Mouse (Mus musculus): ENCODE measurements around the gene Elp4. TPM values are rescaled to one million over a fixed set of nuclear protein-coding genes. Genes with fewer than 3 reads are reported as not detected.

The Elp4 gene
- polyA plus RNA-seq, 1 experiment = not detected

DNA sequence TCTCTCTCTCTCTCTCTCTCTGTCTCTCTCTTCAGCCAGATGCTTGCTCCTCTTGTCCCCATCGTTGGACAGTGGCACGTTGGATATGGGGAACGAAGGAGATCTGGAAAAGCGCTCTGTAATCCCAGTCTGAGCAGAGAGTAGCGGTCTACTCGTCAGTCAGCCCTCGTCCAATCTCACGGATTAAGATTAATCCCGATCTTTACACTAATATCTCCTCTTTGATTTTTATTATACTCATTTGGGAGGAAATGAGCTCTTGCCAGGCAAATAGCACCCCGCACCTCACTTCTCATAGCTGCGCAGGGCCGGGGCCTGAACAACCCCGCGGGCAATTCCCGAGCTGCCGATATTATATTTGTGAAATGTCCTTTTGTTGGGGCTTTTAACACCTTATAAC lies 242.2 kb downstream of the Elp4 start:
- no peak overlapping the region for H3K4me3 ChIP-seq (ENCODE audit: insufficient read depth, low read depth, low read length)
- H3K27ac ChIP-seq (ENCODE audit: insufficient read depth, low read depth, low read length) = no peak overlapping the region
- TF ChIP-seq POLR2A (IDR thresholded peaks at IDR 0.05; ENCODE audit: insufficient read depth, low read depth, low read length) = no peak
- TF ChIP-seq CTCF (IDR thresholded peaks at IDR 0.05; ENCODE audit: insufficient read depth, low read depth, low read length) = no peak
- peaks cover 19% of the 10 kb centered on the region for H3K4me1 ChIP-seq (ENCODE audit: control insufficient read depth, insufficient read depth, low read length)
- whole genome bisulfite sequencing = 52% methylated on average over 16 of the region's 16 CpGs

DNA sequence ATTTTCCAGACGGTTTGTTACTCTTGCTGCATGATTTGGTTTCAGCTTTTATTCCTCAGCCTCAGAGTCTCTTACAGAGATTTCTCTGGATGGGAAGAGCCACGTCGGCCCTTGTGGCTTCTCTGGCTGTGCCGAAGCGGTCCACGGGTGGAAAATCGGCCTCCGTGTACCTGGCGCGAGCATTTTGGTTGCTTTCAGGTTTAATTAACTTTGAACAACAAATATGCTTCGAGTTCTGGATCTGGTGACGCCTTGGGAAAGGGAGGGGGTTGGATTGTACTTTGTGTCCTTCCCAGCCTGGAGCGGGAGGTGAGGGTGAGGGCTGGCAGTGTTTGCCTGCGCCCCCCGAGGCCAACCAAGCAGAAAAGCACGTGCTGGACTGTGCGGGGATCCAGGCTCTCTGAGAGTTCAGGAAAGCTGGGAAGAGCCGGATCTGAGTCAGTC lies 242.7 kb downstream of the Elp4 start:
- Histone ChIP-seq H3K4me3 (ENCODE audit: insufficient read depth, low read depth, low read length) (no peak overlapping the region), H3K4me1 (ENCODE audit: control insufficient read depth, insufficient read depth, low read length) (peaks cover 14% of the 10 kb centered on the region), H3K27ac (ENCODE audit: insufficient read depth, low read depth, low read length) (no peak overlapping the region)
- no peak for TF ChIP-seq CTCF (IDR thresholded peaks at IDR 0.05; ENCODE audit: insufficient read depth, low read depth, low read length)
- no peak for TF ChIP-seq POLR2A (IDR thresholded peaks at IDR 0.05; ENCODE audit: insufficient read depth, low read depth, low read length)
- WGBS = 14% methylated on average over 18 of the region's 18 CpGs

DNA sequence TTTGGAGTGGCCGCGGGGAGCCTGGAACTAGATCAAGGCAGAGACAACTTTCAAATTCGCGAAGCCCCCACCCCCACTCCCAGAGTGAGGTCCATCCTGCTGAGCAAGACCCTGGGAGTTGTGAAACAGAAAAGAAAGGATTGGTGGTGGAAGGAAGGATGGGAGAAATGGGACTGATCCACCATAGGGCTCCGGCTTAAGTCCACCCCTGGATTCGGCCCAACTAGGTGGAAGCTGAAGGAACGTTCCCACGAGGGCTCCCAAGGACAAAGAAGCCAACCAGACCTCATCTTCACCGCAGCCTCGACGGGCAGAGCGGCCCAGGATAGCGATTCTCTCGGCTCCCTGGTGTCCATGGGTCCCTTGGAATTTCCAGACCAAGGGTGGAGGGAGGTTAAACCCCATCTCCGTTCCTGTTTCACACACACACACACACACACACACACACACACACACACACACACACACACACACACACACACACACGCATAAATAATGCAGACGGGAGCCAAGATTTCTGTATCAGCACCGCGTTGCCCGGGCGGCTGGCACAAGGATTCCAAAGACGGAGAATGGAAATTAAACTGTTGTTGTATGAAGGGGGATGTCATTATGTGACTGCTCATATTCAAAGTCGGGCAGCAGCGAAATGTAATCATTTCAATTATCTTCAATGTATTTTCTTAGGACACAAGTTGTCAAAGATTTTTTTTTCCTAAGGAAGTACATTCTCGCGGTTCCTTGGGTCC lies 243.3 kb downstream of the Elp4 start:
- H3K4me3 ChIP-seq (ENCODE audit: insufficient read depth, low read depth, low read length) = no peak overlapping the region
- no peak for TF ChIP-seq POLR2A (IDR thresholded peaks at IDR 0.05; ENCODE audit: insufficient read depth, low read depth, low read length)
- no peak for TF ChIP-seq CTCF (IDR thresholded peaks at IDR 0.05; ENCODE audit: insufficient read depth, low read depth, low read length)
- peaks cover 14% of the 10 kb centered on the region for H3K4me1 ChIP-seq (ENCODE audit: control insufficient read depth, insufficient read depth, low read length)
- H3K27ac ChIP-seq (ENCODE audit: insufficient read depth, low read depth, low read length) = no peak overlapping the region
- 19% methylated on average over 26 of the region's 26 CpGs for WGBS

DNA sequence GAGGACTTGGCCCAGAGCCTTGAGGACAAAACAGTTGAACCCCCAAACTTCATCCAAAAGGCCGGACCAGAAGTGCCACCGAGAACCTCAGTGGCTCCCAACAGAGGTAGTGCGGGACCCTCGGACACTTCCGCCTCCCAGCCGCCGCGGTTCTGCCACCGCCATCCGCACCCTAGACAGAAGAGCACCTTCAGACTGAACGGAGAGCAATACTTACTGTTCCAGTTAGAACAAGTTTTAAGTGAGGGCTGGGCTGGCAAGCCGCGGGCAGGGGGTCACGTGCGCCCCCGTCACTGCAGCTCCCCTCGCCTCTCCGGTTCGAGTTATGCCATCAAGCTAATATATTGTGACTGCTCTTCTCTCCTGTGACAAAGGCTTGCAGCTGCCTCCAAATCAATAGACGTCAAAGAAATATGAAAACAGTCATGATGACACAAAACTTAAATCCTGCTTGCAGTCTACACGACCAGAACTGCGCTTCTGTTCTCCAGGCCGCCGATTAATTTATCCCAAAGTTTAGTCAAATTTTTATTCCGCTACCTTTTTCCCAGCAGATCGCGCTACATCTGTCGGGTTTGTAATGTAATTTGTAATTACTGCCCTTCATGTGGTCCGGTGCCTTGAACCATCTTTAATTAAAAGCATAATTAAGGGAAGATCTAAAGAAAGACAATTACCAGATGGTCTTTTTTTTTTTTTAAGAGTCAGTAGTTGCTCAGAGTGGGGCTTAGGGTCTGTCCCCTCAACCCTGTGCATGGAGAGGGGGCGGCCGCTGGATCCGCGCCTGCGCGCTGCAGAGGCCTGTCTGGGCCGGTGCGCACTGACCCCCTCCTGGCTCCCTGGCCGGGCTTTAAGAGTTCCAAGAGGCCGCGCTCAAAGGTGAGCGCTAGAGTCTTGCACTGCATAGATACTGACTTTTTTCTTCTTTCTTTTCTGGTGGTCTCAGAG lies 244.2 kb downstream of the Elp4 start:
- H3K4me1 ChIP-seq (ENCODE audit: control insufficient read depth, insufficient read depth, low read length) = peaks cover 14% of the 10 kb centered on the region
- TF ChIP-seq POLR2A (IDR thresholded peaks at IDR 0.05; ENCODE audit: insufficient read depth, low read depth, low read length) (no peak), CTCF (IDR thresholded peaks at IDR 0.05; ENCODE audit: insufficient read depth, low read depth, low read length) (no peak)
- 20% methylated on average over 41 of the region's 41 CpGs for WGBS
- H3K27ac ChIP-seq (ENCODE audit: insufficient read depth, low read depth, low read length) = no peak overlapping the region
- peak overlapping the region; percentile 14; the same call in 1 of the 2 replicates for H3K4me3 ChIP-seq (ENCODE audit: insufficient read depth, low read depth, low read length)

DNA sequence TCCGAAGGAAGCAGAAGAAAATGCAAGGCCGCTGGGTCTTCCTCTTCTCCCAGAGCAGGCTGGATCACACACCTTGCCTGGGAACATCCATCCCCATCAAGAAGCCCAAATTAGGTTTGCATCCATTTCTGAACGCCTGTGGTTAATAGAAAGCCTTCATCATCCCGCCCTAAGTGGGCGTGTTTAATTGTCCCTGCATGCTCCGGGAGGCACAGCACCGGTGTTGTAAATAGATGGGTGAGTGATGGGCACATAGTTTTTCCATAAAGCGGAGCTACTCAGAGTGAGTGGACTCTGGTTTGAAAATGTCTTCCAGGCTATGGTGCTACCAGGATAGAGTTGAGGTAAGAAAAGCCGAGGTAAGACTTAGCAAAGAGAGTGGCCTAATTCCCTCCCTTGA lies 245.0 kb downstream of the Elp4 start:
- TF ChIP-seq CTCF (IDR thresholded peaks at IDR 0.05; ENCODE audit: insufficient read depth, low read depth, low read length) (no peak), POLR2A (IDR thresholded peaks at IDR 0.05; ENCODE audit: insufficient read depth, low read depth, low read length) (no peak)
- H3K4me1 ChIP-seq (ENCODE audit: control insufficient read depth, insufficient read depth, low read length) = peaks cover 14% of the 10 kb centered on the region
- WGBS = 47% methylated on average over 9 of the region's 9 CpGs
- H3K27ac ChIP-seq (ENCODE audit: insufficient read depth, low read depth, low read length) = no peak overlapping the region
- H3K4me3 ChIP-seq (ENCODE audit: insufficient read depth, low read depth, low read length) = no peak overlapping the region

DNA sequence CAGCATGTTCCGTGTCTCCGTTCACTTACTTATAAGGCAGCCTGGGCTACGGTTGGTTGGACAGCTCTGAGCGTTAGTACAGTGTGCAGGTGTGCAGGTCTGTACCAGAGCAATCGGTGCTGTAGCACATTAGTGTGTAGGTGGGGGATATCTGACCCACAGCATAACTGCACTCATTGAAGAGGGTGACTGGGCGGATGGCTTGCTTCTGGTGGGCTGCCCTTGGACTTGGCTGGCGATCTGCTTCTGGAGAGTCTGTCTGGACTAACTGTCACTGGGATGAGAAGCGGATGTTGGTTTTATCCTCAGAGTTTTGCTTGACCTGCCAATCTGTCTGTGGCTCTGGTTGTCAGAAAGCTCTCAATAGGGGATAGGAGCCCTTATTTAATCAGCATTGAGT lies 247.9 kb downstream of the Elp4 start:
- no peak overlapping the region for H3K4me3 ChIP-seq (ENCODE audit: insufficient read depth, low read depth, low read length)
- no peak overlapping the region for H3K27ac ChIP-seq (ENCODE audit: insufficient read depth, low read depth, low read length)
- TF ChIP-seq CTCF (IDR thresholded peaks at IDR 0.05; ENCODE audit: insufficient read depth, low read depth, low read length) = no peak
- no peak for TF ChIP-seq POLR2A (IDR thresholded peaks at IDR 0.05; ENCODE audit: insufficient read depth, low read depth, low read length)
- 88% methylated on average over 8 of the region's 8 CpGs for WGBS
- H3K4me1 ChIP-seq (ENCODE audit: control insufficient read depth, insufficient read depth, low read length) = peaks cover 14% of the 10 kb centered on the region

Other genes starting within 250 kb of the Elp4 start
- not detected in 2 replicates for gene Pax6, start 235.7 kb downstream of the Elp4 start, polyA plus RNA-seq (2012; ENCODE audit: insufficient read depth, insufficient read length, low replicate concordance, missing spikeins)
- not detected in 2 replicates for gene Immp1l, start 74 bp upstream of the Elp4 start, polyA plus RNA-seq (2012; ENCODE audit: insufficient read depth, insufficient read length, low replicate concordance, missing spikeins)
- not detected in 2 replicates for gene Dnajc24, start 99.0 kb upstream of the Elp4 start, polyA plus RNA-seq (2012; ENCODE audit: insufficient read depth, insufficient read length, low replicate concordance, missing spikeins)